Mouse (Mus musculus): ENCODE data around the gene Ank3.

DNA sequence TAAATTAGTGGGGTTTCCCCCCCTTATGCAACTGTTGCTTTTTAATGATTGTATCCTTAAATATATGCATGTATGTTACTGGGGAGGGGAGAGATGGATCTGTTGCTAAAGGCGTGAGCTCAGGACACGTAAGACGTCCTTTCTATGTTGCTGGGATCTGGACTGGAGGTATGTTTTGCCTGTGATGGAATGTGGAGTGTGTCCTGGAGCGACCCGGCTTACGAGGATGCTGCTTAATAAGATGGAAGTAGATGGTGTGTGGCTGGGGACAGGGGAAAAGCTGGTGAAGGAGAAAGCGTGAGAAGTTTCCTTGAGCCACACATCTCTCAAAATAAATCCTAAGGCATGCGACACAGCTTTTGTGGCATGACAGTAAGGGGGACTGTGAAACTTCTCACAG is 387.1 kb downstream of the Ank3 start:
- TF ChIP-seq CTCF (IDR thresholded peaks at IDR 0.05; ENCODE audit: low read depth), result no peak
- TF ChIP-seq EP300 (IDR thresholded peaks at IDR 0.05; ENCODE audit: low read depth), result no peak

Measured in liver, postnatal 0 days (tissue).